Mouse (Mus musculus) stomach, embryonic 16.5 days (tissue): ENCODE data around the gene Ngdn. TPM values are rescaled to one million over a fixed set of nuclear protein-coding genes. Genes with fewer than 3 reads are reported as not detected.
A peak's percentile ranks its signal among the peaks of the same experiment; 100 is the strongest.
"Not testable (repeated sequence)": the region's sequence is repeated elsewhere in the genome, so short reads cannot be mapped to it uniquely, and the experiment has no call there.

ENCODE experiments used
- ATAC-seq: fragments of 200-750 bp; cut with Nextera tagmentation; 2 replicates; pipeline ENCODE4 v1.8.0; 2017; ENCODE audit warnings: moderate number of reproducible peaks, moderate TSS enrichment; ENCODE audit not compliant: insufficient read depth, low FRiP score
- H3K27ac ChIP-seq: fragments of 300-500 bp; sonication (generic); 2 replicates; pipeline ENCODE4 v1.5.1; 2014; ENCODE audit warnings: low read length
- H3K27me3 ChIP-seq: fragments of 300-500 bp; sonication (generic); 2 replicates; pipeline ENCODE4 v1.6.1; 2014; ENCODE audit warnings: low read length, control low read depth, mixed read lengths; ENCODE audit not compliant: control insufficient read depth, insufficient read depth
- H3K36me3 ChIP-seq: fragments of 300-500 bp; sonication (generic); 2 replicates; pipeline ENCODE4 v1.6.1; 2014; ENCODE audit warnings: low read length; ENCODE audit not compliant: control insufficient read depth, insufficient read depth
- H3K4me1 ChIP-seq: fragments of 300-500 bp; sonication (generic); 2 replicates; pipeline ENCODE4 v1.6.1; 2014; ENCODE audit warnings: low read length, control low read depth, mixed read lengths; ENCODE audit not compliant: control insufficient read depth, insufficient read depth
- H3K4me2 ChIP-seq: fragments of 300-500 bp; sonication (generic); 2 replicates; pipeline ENCODE4 v1.6.1; 2014; ENCODE audit warnings: low read depth, low read length, mixed read lengths
- H3K4me3 ChIP-seq: fragments of 300-500 bp; sonication (generic); replicated peaks from 2 replicates; pipeline ENCODE4 v1.5.1; 2014; ENCODE audit warnings: mild to moderate bottlenecking, low read length
- H3K9ac ChIP-seq: fragments of 300-500 bp; sonication (generic); 2 replicates; pipeline ENCODE4 v1.6.1; 2014; ENCODE audit warnings: low read length
- H3K9me3 ChIP-seq: fragments of 300-500 bp; sonication (generic); replicated peaks from 2 replicates; pipeline ENCODE4 v1.6.1; 2016; ENCODE audit warnings: low read length, control low read depth; ENCODE audit not compliant: control insufficient read depth
- WGBS: fragments of 180-500 bp; shearing (Covaris S2); extraction: QIAGEN DNeasy Blood & Tissue Kit; methylation state at CpG from one replicate; pipeline ENCODE4 v1.1.7; 2014; 5-methylcytosine and 5-hydroxymethylcytosine counted together
- polyA plus RNA-seq: library from polyadenylated mRNA; unstranded; fragments of >200 nt; fragmentation: Nextera tagmentation; extraction: Ambion mirVana; gene quantifications from 2 replicates; pipeline ENCODE4 v1.2.1, GENCODE M21; 2015

Gene Ngdn
- 74.7 and 74.9 TPM in 2 replicates for polyA plus RNA-seq

DNA sequence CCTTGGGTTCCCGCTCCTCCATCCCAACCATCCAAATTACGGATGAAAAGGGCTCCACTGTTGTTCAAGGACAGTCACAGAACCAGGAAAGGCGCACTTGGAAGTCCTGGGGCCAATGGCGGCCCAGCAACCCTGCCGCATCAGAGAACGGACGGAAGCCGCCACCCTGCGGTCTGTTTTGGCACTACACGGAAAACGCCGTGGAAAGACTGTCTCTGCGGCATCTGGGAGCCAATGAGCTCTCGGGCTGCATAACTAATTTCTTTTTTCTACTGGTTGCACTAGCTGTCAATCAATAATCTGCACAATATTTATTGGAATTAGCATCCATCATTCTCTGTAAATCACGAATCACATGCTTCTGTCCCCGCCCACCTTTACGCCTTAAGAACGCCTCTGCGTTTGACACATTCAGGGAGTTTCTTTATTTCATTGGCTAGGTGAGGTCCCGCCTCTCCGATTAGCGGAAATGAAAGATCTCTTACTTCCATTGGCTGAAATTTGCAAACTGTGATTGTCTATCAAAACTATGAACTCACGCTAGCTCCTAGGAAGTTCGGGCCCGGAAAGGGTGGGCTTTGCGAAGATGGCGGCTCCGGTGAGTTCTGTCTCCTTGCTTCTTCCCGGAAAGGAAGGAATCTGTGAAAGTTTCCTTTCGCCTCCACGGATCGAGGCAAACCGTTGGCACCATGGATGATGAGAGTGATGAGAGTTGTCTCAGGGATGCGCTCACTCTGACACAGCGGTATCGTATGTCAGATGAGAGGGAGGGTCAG lies at the start of gene Ngdn:
Ngdn (plus strand) TSS at position 464 of the 776 bp plus-strand sequence.
- Histone ChIP-seq H3K36me3 (peaks cover 4% of the 10 kb centered on the region; the same call in 1 of the 2 replicates), H3K4me3 (peak within 1 kb of the TSS; percentile 84), H3K27me3 (no peaks in the 10 kb centered on the region), H3K4me1 (no peaks in the 10 kb centered on the region), H3K9me3 (no peaks in the 10 kb centered on the region), H3K9ac (peak within 1 kb of the TSS; percentile 89), H3K4me2 (peak within 1 kb of the TSS; percentile 86), H3K27ac (peak within 1 kb of the TSS; percentile 93)
- WGBS: under 1% methylated on average over 36 of the region's 36 CpGs
- peak; percentile 97 for ATAC-seq

- Histone ChIP-seq H3K27me3 (no peaks in the 10 kb centered on the region), H3K27ac (no peak overlapping the region), H3K36me3 (no peaks in the 10 kb centered on the region), H3K4me1 (no peaks in the 10 kb centered on the region), H3K4me2 (no peak overlapping the region), H3K4me3 (no peak overlapping the region), H3K9ac (no peak overlapping the region), H3K9me3 (no peaks in the 10 kb centered on the region)
- ATAC-seq: no peak
- WGBS: 56% methylated on average over 6 of the region's 6 CpGs
Measured at GRCm38 (mm10) chr14:54965631-54966030, 49.6 kb upstream of the Ngdn start.

- H3K36me3 ChIP-seq: no peaks in the 10 kb centered on the region
- H3K4me2 ChIP-seq: no peak within 1 kb of the TSS
- H3K9me3 ChIP-seq: no peaks in the 10 kb centered on the region
- no peak for ATAC-seq
- no peak within 1 kb of the TSS for H3K27ac ChIP-seq
- H3K9ac ChIP-seq: no peak within 1 kb of the TSS
- H3K4me3 ChIP-seq: no peak within 1 kb of the TSS
- no peaks in the 10 kb centered on the region for H3K27me3 ChIP-seq
- WGBS: 61% methylated on average over 7 of the region's 7 CpGs
- H3K4me1 ChIP-seq: no peaks in the 10 kb centered on the region
Measured at GRCm38 (mm10) chr14:54966320-54966977, 48.8 kb upstream of the Ngdn start, which contains the start of gene Myh6. Gene Myh6 (minus strand): TSS chr14:54966927.

DNA sequence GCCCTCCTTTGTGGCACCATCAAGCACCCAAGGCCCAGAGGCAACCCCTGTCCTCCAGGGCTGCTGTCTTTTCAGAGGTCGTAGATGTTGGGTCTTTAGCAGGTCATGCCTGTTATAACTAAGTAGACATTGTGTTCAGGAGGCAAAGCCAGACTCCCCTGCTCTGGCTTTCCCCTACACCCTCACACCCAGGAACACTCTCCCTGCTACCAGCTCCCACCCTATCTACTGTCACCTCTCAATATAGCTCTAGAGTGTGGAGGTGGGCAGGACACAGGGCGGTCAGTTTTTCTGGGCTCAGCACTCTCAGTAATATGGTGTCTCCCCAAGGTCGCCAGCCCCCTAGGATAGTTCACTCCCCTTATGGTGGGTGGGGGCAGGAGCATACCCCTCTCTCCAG lies 47.4 kb upstream of the Ngdn start:
- no peaks in the 10 kb centered on the region for H3K9me3 ChIP-seq
- no peak for ATAC-seq
- no peaks in the 10 kb centered on the region for H3K4me1 ChIP-seq
- no peak overlapping the region for H3K9ac ChIP-seq
- H3K36me3 ChIP-seq: no peaks in the 10 kb centered on the region
- no peak overlapping the region for H3K27ac ChIP-seq
- no peaks in the 10 kb centered on the region for H3K27me3 ChIP-seq
- H3K4me3 ChIP-seq: no peak overlapping the region
- WGBS: 92% methylated on average over 3 of the region's 3 CpGs
- H3K4me2 ChIP-seq: no peak overlapping the region

- no peak for ATAC-seq
- no peak overlapping the region for H3K4me2 ChIP-seq
- no peak overlapping the region for H3K9ac ChIP-seq
- no peak overlapping the region for H3K27ac ChIP-seq
- no peaks in the 10 kb centered on the region for H3K36me3 ChIP-seq
- H3K27me3 ChIP-seq: no peaks in the 10 kb centered on the region
- H3K9me3 ChIP-seq: no peaks in the 10 kb centered on the region
- no peaks in the 10 kb centered on the region for H3K4me1 ChIP-seq
- H3K4me3 ChIP-seq: no peak overlapping the region
Measured at GRCm38 (mm10) chr14:54968344-54968743, 46.9 kb upstream of the Ngdn start.

- ATAC-seq, H3K27ac ChIP-seq, H3K27me3 ChIP-seq, H3K9ac ChIP-seq, H3K9me3 ChIP-seq, H3K4me1 ChIP-seq, H3K36me3 ChIP-seq, H3K4me3 ChIP-seq, H3K4me2 ChIP-seq: not testable (repeated sequence)
- 86% methylated on average over 8 of the region's 11 CpGs for WGBS
Measured at GRCm38 (mm10) chr14:54972786-54973185, 42.5 kb upstream of the Ngdn start.

GRCm38 (mm10) chr14:54974068-54974791 lies 41.0 kb upstream of the Ngdn start:
- no peaks in the 10 kb centered on the region for H3K9me3 ChIP-seq
- no peak for ATAC-seq
- no peaks in the 10 kb centered on the region for H3K27me3 ChIP-seq
- no peaks in the 10 kb centered on the region for H3K4me1 ChIP-seq
- H3K4me3 ChIP-seq: no peak overlapping the region
- H3K27ac ChIP-seq: no peak overlapping the region
- H3K9ac ChIP-seq: no peak overlapping the region
- H3K36me3 ChIP-seq: no peaks in the 10 kb centered on the region
- WGBS: 78% methylated on average over 6 of the region's 6 CpGs
- H3K4me2 ChIP-seq: no peak overlapping the region

DNA sequence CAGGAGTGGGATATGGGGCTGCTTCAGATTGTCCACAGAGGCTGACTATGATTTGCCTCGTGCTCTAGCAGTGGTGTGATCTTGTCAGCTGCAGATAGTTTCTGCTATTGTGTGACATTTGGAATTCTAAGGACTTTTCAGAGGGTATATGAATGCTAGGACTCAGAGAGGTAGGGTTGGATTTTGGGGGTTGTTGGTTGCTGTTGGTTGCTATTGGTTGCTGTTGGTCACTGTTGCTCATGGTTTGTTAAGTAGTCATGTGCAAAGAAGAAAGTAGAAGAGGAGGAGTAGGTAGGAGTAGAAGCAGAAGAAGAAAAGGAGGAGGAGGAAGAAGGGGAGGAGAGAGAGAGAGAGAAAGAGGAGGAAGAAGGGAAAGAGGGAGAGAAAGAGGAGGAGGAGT lies 38.6 kb upstream of the Ngdn start, which contains the start of gene Gm17428:
Gm17428 (plus strand) TSS at position 301 of the 400 bp plus-strand sequence.
- Histone ChIP-seq H3K27me3 (no peaks in the 10 kb centered on the region), H3K9me3 (no peaks in the 10 kb centered on the region), H3K9ac (no peak within 1 kb of the TSS), H3K4me3 (no peak within 1 kb of the TSS), H3K4me1 (no peaks in the 10 kb centered on the region), H3K36me3 (no peaks in the 10 kb centered on the region), H3K27ac (no peak within 1 kb of the TSS), H3K4me2 (no peak within 1 kb of the TSS)
- no peak for ATAC-seq
- 59% methylated on average over 1 of the region's 1 CpGs for WGBS

GRCm38 (mm10) chr14:54978664-54979063 lies 36.6 kb upstream of the Ngdn start:
- H3K36me3 ChIP-seq: no peaks in the 10 kb centered on the region
- WGBS: 77% methylated on average over 8 of the region's 8 CpGs

More at GRCm38 (mm10) chr14:54978664-54979063, 36.6 kb upstream of the Ngdn start:
- Histone ChIP-seq H3K4me2 (no peak overlapping the region), H3K9me3 (no peaks in the 10 kb centered on the region), H3K27me3 (no peaks in the 10 kb centered on the region), H3K4me3 (no peak overlapping the region), H3K27ac (no peak overlapping the region), H3K4me1 (no peaks in the 10 kb centered on the region), H3K9ac (no peak overlapping the region)
- no peak for ATAC-seq
